Mouse (Mus musculus) ES-E14 (cell line): ENCODE results near the gene Dcun1d2.

ENCODE experiments used
- HCFC1 ChIP-seq: IDR thresholded peaks from 2 replicates; pipeline ENCODE4 v1.6.1; 2012; ENCODE audit warnings: low read length, inconsistent platforms, borderline replicate concordance; ENCODE audit not compliant: insufficient read depth
- MAFK ChIP-seq: IDR thresholded peaks from 2 replicates; pipeline ENCODE4 v1.6.1; 2014; ENCODE audit warnings: mild to moderate bottlenecking, low read depth, low read length, inconsistent platforms; ENCODE audit not compliant: insufficient read depth

DNA sequence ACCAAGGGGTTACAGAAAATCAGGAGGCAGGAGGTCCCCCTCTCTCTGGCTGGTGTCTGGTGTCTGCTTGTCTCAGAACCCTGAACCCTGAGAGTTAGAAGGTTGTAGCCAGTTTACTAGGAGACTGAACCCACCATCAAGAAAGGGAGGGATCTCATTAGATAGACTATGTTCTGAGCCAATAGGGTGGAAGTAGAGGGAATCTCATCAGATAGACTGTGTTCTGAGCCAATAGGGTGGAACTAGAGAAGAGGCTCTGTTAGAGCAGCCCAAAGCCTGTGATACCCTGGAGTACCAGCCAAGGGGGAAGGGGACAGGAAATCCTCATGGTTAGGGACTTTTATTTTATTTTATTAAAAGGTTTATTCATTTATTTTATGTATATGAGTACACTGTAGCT lies 69.9 kb downstream of the Dcun1d2 start:
- TF ChIP-seq MAFK (no peak), HCFC1 (no peak)
